Mouse (Mus musculus): Measurements from ENCODE around the gene Zswim8.

GRCm38 (mm10) chr14:20729871-20730270 is 22.5 kb downstream of the Zswim8 start:
- TF ChIP-seq POLR2A (IDR thresholded peaks at IDR 0.05; ENCODE audit: insufficient read depth, low read depth, low read length) (no peak), CTCF (IDR thresholded peaks at IDR 0.05; ENCODE audit: insufficient read depth, low read depth, low read length) (no peak)
